Mouse (Mus musculus) T-helper 1 cell (primary cell): ENCODE measurements around the gene Magi1.

Experiments used
- in situ Hi-C: fragments of 300-600 bp; cut with MboI, MseI; formaldehyde crosslinking; loops from one replicate; pipeline ENCODE4 v1.15.1; 2025; ENCODE audit warnings: high pct_unique_total_duplicates

Gene Magi1

DNA sequence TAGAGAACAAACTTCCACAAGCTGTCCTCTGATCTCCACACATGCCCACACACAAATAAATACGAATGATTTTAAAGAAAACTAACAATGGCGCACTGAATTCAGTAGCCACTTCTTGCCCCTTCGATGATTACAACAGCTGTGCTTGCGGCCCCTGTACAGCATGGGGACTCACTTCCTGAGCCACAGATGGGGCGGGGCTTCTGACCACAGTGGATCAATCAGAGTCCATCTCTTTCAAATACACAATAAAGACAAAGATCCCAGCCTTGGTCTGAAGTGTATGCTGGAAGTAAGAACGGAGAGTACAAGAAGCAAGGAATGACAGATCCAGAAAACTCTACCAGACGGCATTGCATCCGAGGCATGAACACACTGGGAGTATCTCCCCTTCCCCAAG, 120.8 kb downstream of the Magi1 start:
- in situ Hi-C loops, result no loop called here

DNA sequence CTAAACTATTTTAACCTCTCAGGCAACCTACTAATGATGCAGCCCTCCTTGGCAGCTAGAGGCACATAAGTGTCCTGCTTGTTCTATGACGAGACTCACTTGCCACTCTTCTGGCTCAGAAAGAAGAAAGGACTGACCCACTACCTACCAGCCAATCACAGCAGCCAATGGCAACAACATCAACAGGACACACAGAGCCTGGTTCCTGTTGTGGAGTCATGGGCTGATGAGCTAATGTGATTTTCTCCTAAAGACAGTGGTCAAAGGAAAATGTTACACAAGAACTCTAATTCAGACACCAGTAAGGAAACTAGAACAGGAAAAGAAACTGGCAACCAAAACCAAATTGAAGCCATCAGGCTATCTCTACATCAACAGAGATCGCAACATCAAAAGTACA, 124.5 kb downstream of the Magi1 start:
- in situ Hi-C loops, result no loop called here

DNA sequence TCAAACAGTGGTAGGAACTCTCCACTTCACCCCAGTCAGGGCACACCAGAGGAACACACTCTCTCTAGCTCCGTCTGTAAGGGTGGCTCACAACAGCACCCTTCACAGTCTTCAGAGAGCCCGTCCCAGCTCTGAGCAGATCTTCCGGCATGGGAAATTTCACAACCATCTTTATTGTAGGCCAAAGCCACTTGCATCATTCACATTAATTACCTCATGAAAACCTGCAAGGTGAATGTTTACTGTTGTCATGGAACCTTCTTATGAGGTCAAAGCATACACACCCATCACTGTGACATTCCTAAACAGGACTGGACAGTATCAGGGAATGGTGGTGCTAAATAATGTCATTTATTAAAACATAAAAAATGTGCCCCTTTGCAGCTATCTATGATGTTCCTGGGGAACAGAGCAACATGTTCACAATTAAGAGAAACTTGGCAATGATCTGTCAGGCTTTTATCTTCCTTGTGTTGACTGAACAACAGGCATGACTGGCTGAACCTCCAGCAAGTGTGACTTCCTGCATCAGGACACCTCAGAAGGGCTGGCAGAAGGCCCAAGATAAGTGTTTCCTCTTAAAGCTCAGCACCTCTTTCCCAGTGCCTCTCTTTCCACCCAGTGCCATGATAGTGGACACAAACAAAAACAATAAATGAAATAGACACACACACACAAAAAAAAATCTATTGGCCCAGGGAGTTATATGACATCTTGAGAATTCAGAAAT, 125.4 kb downstream of the Magi1 start:
- in situ Hi-C loops, result no loop called here

DNA sequence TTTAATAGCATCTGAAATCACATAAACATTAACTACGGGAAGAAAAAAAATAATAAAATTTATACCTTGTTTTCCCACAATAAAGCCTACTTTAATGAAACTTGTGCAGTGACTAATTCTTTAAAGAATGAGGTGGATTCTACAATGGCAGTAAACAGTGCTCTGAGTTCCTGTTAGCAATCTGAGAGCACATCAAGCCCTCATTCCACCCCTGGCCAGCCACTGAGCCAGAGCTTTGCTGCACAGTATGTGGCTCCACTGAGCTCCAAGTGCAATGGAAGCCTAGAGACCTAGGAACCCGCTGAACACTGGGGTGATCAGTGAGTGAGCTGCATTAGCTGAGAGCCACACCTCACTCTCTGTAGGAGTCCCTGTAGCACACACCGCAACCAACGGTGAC, 127.7 kb downstream of the Magi1 start:
- in situ Hi-C loops, result no loop called here

DNA sequence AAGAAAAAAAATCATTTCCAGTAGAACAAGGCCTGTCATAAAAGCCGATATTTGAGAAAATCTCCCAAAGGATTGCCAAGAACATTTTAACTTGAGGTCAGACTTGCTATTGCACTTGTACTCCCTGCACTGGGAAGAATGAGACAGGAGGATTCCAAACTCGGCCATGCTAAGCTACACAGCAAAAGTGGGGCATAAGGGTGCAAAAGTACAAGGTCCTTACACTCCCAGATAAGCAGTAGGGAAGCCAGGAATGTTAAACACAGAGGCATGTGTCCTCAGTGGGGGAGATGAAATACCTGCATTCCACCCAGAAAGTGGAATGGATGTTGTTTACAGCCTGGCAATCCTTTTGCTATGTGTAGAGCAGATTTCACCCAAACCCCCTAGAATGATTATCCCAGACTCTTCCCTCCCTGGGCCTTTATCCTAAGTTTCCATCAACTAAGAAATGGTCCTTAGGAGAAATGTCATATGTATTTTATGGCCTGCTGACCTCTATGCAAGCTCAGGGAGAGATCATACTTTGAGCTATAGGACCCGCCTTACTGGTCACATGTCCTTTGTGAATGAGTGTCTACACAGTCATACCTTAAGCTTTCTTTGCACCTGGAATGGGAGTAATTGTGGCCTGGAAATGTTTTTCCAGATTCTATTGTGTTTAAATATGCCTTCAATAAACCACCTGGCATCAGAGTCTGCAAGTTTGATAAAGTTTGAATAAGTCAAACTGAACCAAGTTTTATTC, 128.7 kb downstream of the Magi1 start:
- in situ Hi-C loops, result no loop called here

DNA sequence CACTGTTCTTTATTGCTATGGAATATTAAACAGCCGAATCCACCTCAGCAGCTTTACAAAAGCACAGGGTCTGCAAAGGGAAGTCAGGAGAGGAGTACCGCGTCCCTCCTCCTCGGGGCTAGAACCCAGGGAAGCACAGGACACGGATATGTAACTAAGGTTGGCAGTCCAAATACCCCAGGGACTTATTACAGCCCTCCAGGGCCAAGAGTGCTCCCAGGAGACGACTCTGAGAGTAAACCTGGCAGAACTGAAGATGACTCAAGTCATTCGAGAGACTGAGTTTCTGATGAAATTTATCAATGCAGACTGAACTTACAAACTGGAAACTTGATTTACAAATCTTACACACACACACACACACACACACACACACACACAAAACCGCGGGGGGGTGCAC, 130.8 kb downstream of the Magi1 start:
- in situ Hi-C loops, result no loop called here

DNA sequence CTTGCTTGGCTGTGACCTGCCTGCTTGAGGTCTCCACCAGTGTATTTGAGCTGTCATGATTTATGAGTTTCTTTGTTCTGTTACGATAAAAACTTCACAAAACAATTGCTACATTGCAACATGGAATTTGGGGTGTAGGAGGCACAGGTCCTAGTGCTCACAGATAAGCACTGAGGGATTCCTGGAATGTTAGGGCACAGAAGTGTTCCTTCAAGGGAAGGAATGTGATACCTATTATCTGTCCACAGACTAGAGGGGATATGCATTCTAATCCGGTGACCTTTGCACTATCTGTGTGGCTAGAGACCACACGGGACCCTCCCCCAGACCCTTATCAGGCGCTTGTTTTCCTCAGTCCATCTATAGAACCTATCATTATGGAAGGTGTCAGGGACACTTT, 132.8 kb downstream of the Magi1 start:
- in situ Hi-C loops, result no loop called here

DNA sequence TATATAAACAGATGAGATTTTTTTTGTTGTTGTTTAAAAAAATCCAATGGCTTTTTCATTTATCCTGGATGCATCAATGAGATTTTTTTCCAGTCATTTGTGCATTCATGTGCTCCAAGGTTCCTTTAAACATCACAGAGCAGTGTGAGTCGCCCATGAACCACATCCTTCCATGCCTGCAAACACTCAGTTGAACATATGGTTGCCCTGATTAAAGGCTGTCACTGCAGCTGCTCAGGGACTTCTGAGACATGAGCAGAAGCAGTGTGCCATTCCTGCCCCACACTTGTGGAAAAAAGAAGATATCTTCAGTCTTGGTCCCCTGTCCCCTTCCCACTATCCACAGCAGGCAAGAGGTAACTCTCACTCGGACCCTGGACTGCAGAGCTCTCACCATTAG, 133.9 kb downstream of the Magi1 start:
- in situ Hi-C loops, result no loop called here

DNA sequence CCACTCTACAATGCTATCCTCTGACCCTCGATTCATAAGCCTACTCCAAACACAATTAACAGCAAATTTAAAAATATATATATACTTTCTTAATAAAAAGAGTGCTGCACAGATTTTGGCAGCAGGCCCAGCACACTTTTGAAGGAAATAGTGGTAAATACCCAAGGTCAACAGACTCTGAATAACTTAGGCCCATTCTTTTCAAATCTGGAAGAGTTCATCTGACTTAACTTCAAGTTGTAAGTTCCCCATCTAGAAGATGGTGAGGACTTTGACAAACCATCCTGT, 137.6 kb downstream of the Magi1 start:
- in situ Hi-C loops, result no loop called here

DNA sequence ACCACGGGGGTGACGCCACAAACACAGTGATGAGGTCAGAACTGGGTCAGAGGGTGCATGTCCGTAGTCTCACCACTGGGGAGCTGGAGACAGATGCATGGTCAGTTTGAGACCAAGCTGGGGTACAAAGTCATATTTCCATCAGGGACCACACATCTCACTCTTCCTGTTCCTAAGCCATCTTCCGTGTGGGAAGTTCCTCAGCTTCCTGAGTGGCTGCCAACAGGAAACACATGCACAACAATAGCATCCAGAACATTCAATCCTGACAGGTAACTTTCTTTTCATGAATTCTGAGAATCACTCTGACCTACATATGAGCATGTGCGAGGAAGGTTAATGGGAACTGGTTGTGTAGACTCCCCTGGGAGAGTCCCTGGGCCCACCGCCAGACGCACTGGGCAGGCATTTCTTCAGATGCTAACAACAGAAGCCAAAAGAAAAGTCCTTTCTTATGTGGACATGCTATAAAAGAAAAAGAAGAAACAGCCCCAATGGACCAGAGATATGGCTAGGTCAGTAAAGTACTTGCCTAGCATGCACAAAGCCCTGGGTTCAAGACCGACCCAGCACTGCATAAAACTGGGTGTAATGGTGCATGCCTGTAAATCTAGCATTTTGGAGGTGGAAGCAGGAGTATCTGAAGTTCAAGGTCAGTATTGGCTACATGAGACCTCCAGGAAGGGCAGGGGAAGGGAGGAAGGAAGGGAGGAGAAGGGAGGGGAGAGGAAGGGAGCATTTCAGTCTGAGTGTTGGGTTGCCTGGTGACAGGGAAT, 138.1 kb downstream of the Magi1 start:
- in situ Hi-C loops, result no loop called here

DNA sequence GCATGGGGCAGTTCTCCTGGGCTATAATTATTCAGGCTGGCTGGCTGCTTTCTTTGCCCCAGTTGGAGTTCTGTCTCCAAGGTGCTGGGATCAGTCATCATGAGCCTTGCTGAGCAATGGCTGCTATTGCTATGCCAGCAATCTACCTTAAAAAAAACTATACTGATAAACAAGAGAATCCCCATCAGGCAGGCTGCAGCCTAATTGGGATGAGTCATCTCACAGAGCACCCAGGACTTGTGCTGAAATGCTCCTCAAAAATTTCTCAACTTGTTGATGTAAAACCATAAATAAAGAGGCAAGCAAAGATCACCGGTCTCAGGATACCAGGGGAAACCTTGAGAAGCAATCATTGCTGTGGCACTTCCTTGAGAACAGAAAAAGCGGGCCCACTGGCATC, 141.2 kb downstream of the Magi1 start:
- in situ Hi-C loops, result no loop called here

DNA sequence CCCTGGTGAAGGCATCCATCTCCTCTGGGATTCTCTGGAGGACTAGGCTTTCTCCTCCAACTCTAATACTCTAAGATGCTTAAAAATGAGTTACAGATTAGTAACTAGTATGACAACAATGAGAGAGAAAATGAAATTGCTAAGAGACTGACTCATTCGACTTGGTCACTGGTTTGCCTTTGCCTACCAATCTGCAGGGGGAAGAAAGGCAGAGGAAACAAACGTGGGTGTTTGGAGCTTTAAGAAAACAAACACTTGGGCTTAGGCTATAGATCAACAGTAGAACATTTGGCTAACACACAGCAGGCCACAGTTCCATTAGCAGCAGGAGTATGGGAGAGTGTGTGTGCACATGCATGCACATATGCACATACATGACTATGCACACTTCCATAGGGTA, 142.2 kb downstream of the Magi1 start:
- in situ Hi-C loops, result no loop called here

DNA sequence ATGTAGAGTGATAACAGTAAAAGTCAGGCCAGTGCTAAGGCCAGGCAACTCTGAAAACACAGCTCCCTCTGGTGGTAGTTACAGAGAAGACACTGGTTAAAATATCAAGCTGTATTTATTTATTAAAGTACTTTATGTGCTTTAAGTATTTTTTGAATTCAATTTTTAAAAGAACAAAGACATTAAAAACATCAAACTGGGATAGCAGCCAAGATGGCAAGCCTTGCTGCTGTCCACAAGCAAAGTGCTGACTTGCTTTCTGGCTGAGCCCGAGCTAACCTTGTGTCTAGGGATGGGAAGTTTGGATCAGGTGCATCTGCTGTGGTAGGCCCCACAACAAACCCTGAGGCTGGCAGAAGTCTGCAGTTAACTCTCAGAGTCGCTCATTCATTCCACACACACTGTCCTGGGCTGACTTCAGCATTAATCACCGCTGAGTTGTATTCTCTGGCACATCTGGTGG, 143.7 kb downstream of the Magi1 start:
- in situ Hi-C loops, result no loop called here

DNA sequence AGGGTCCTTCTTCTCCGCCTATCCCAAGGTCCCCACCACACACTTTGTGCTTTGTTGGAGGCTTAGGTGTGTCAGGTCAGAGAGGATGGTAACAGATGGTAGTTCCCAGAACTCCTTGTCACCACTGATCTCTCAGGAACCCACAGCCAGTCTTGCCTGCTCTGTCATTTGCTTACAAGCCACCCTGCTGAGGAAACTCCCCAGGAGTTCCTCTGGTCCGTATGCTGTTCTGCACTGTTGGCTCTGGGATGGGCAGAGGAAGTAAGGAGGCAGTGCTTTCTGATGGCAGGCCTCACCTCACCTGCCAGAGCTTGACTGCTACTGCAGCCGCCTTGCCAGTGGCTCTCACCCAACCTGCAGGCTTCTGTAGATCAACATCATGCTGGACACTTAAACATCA, 147.0 kb downstream of the Magi1 start:
- in situ Hi-C loops, result no loop called here

DNA sequence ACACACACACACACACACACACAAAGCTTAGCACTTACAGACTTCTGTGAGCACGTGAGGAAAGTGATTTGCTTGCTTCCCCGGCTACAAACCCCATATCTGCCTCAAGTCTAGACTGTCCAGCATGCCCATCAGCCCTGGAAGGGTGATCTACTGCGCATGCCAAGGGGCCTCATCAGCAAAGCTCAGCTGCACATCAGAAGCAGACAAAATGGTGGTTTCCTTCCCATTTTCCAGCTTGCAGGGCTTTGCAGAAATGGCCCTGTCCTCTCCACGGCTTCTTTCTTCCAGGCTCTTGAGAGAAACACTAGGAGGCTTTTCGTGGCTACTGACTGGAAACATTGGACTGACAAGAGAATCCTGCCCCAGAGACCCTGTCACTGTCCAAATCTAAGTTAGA, 149.6 kb downstream of the Magi1 start:
- in situ Hi-C loops, result no loop called here

DNA sequence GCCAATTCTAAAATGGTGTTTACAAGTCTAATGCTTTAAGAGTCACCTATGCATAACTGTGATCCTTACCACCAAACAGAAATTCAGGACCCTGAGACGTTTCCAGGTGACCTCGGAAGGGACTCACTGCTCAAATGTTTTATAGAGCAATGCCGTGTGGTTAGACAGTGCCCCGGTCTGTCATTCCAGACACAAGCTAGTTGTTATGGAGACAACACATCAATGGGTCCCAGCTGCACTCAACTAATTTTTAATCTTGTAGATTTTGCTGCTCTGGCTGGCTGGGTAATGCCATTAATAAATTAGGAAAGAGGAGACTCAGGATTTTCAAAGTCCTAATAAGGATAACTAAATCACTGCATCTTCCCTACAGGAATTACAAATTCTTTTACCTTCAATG, 151.7 kb downstream of the Magi1 start:
- in situ Hi-C loops, result no loop called here

DNA sequence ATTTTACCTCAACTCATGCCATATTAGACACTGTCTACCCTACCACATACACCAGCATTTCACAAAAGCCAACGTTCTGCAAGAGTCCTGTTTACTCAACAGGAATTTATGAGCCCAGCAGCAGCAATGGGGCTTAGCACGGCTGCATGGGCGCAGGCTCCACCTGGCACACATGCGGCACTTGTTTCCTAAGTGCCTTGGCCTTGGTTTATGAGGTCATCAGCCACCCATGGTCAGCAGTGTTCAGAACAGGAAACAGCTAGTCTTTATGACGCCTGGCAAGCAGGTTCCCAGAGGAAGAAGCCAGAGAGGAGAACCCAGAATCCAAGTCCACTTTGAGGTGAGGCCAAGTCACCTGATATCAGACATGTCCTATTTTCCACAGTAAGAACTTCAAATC, 153.3 kb downstream of the Magi1 start:
- in situ Hi-C loops, result no loop called here

DNA sequence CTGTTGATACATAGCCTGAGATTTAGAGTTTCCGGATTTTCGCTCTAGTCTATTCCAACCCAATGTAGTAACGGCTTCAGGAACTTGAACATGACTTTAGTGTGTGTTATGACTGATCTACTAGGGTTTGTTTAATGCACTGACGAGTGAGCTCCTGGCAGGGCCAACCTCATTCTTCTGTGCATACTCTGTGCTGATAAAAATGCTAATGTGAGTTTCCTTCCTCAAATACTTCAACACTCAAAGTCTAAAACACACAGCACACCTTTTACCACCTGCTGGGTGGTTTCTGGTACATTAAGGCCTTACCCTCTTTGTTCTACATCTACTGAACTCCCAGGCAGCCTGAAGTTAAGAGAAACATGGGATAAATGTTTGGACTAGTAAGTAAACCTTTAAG, 157.0 kb downstream of the Magi1 start:
- in situ Hi-C loops, result no loop called here

DNA sequence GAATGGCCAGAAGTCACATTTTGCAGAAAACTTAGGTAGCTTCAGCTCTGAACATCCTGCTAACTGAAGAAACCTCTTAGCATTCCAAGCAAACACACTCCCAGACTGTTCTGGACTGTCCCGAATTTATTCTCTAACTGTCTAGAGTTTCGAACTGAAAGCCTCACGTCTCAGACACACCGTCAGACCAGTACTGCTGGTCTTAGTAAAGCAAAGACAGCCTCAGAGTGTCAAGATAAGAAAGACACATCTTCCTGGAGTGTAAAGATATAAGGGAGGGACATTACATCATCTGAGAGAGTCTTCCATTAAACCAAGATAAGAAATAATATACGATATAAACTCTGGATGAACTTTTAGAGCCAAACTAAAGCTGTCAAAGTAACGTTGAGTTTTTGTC, 158.6 kb downstream of the Magi1 start:
- in situ Hi-C loops, result no loop called here

DNA sequence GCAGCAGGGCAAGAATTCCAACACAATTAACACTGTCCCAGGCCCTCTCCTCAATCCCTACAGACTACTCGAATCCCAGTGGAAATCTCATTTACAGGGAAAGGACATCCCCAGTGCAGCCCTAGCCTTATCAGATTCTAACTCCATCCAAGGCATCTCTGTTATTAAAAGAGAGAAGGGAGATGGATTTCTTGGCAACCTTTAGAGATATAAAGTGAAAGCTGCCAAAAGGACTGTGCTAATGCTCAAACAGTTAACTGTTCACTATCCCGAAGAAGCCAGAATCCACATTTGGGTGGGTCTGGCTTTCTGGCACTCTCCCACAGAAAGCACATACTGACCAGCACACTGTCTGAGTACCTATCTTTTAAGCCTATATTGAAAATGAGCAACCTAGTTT, 159.4 kb downstream of the Magi1 start:
- in situ Hi-C loops, result no loop called here

DNA sequence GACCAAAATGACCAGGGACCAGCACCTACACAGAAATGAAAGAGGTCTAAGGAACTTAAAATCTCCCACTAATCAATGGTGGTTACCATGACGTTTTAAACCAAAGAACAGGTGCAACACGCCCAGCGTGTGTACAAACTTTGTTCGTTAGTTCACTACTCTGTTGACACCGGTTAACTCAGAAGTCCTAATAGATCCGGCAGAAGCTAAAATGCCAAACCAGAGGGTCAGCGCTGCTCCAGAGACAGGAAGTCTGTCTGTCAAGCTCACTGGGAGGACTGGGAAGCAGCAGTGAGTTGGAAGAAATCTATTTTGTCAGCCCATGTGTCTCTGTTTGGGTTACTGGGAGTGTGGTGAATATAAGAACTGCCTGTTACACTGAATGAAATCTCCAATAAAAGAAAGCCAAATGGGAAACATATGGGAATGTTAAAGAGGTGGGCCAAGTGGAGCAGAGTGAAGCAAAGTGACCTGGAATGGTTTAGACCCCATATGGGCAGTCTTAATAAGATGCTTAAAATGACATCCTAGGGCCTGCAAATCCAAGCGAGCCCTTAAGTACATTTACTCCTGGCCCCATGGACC, 161.1 kb downstream of the Magi1 start:
- in situ Hi-C loops, result no loop called here

DNA sequence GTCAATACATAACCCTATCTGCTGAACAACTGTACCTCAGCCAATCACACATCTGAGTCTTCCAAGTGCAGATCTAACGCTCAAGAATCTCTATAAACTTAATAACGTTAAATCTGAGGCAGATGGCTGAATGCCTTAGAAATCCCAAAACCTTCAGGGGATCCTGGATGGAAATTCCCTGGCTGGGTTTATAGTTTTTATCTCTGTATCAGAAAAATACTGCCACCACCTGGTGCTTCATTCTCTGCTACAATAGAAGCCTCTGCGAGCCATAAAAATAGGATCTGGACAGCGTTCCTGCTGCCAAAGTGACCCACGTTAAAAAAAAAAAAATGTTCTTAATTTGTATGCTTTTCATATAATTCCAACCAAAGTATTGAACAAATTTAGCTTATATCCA, 162.2 kb downstream of the Magi1 start:
- in situ Hi-C loops, result no loop called here
